In genomic region chr5:102460452-102461197, GRCm38 (mm10) we compare ENCODE assay signal across 18 mouse cellular contexts. TPM values are rescaled to one million over a fixed set of nuclear protein-coding genes. Genes with fewer than 3 reads are reported as not detected.
A peak's percentile ranks its signal among the peaks of the same experiment; 100 is the strongest.
DNase-seq lines count a peak whose midpoint lies in the region; ATAC-seq lines count a peak whose summit lies in the region.
"Had no signal": no experiment of that assay in that cellular context is flagged by ENCODE, and none has a peak within 500 bp of the region (broad histone marks: within the 10 kb centered on the region; RNA-seq: fewer than 3 reads in every experiment).

No protein-coding gene starts in this region.

- H3K36me3 ChIP-seq in forebrain, embryonic 13.5 days (ENCODE audit: poor library complexity, severe bottlenecking): no peaks in the 10 kb centered on the region
- H3K36me3 ChIP-seq: embryonic facial prominence, embryonic 13.5 days; forebrain, embryonic 12.5 days; G1E; hindbrain, embryonic 12.5 days; liver, embryonic 13.5 days had no signal

- no peak overlapping the region for H3K4me3 ChIP-seq in forebrain, embryonic 13.5 days
- H3K4me3 ChIP-seq: embryonic facial prominence, embryonic 13.5 days; forebrain, embryonic 12.5 days; hindbrain, embryonic 12.5 days; liver, embryonic 13.5 days; megakaryocyte, embryonic 14.5 days had no signal

- H3K9me3 ChIP-seq in forebrain, embryonic 13.5 days (replicated peaks): no peaks in the 10 kb centered on the region
- H3K9me3 ChIP-seq: embryonic facial prominence, embryonic 13.5 days; forebrain, embryonic 12.5 days; hindbrain, embryonic 12.5 days; liver, embryonic 13.5 days had no signal

- ATAC-seq in forebrain, embryonic 13.5 days: no peak

- H3K27ac ChIP-seq in forebrain, embryonic 13.5 days: no peak overlapping the region
- H3K27ac ChIP-seq: embryonic facial prominence, embryonic 13.5 days; forebrain, embryonic 12.5 days; hindbrain, embryonic 12.5 days; liver, embryonic 13.5 days had no signal

- peak; percentile 25 for DNase-seq in urinary bladder, postnatal 14 days (ENCODE audit: low spot score)
- no peak for DNase-seq in urinary bladder, postnatal 25 days (ENCODE audit: low spot score)
- DNase-seq in lung, adult 18-20 months: peak; percentile 49 to 74
- DNase-seq in lung, postnatal 36 days: peak; percentile 79
- DNase-seq in neural tube, embryonic 10.5 days (ENCODE audit: extremely low spot score, low spot score): no peak
- no peak for DNase-seq in cerebellum, postnatal 4 days (ENCODE audit: low spot score in 2 of 2)
- DNase-seq: cerebellum, adult 11-12 months; cerebellum, postnatal 36 days; kidney, adult 18-20 months; kidney, postnatal 14 days; liver, embryonic 13.5 days; thymus, postnatal 4 days had no signal

- WGBS in forebrain, embryonic 13.5 days: 90% methylated on average over 12 of the region's 12 CpGs

- H3K4me2 ChIP-seq in forebrain, embryonic 13.5 days: no peak overlapping the region
- H3K4me2 ChIP-seq: embryonic facial prominence, embryonic 13.5 days; forebrain, embryonic 12.5 days; hindbrain, embryonic 12.5 days; liver, embryonic 13.5 days had no signal

- no peaks in the 10 kb centered on the region for H3K27me3 ChIP-seq in forebrain, embryonic 13.5 days
- H3K27me3 ChIP-seq: embryonic facial prominence, embryonic 13.5 days; forebrain, embryonic 12.5 days; hindbrain, embryonic 12.5 days; liver, embryonic 13.5 days; megakaryocyte, embryonic 14.5 days had no signal

- H3K9ac ChIP-seq in forebrain, embryonic 13.5 days: no peak overlapping the region
- H3K9ac ChIP-seq: embryonic facial prominence, embryonic 13.5 days; forebrain, embryonic 12.5 days; hindbrain, embryonic 12.5 days; liver, embryonic 13.5 days had no signal

- H3K4me1 ChIP-seq in forebrain, embryonic 13.5 days: no peaks in the 10 kb centered on the region
- H3K4me1 ChIP-seq: forebrain, embryonic 12.5 days; hindbrain, embryonic 12.5 days; liver, embryonic 13.5 days had no signal

RNA-seq across cellular contexts. Expression of gene Arhgap24, which starts 20.6 kb away (rescaled TPM):
- 2.0 and 2.3 TPM in 2 replicates for polyA plus RNA-seq in forebrain, embryonic 13.5 days (2015; fragmentation: Nextera tagmentation; extraction: Ambion mirVana)
- polyA plus RNA-seq: G1E had no signal

Comparison
In these comparisons a context has a peak if more than half of its experiments do, and no peak if none do; other contexts are left out.
1. DNase-seq: peak in urinary bladder, postnatal 14 days (single experiment), lung, adult 18-20 months (2 of 2) and lung, postnatal 36 days (single experiment); none in urinary bladder, postnatal 25 days (single experiment), neural tube, embryonic 10.5 days (single experiment) and cerebellum, postnatal 4 days (0 of 2).